Mouse (Mus musculus) midbrain, embryonic 10.5 days (tissue): Measurements from ENCODE around the gene Mlycd. TPM values are rescaled to one million over a fixed set of nuclear protein-coding genes. Genes with fewer than 3 reads are reported as not detected.
A peak's percentile ranks its signal among the peaks of the same experiment; 100 is the strongest.

Source experiments
- DNase-seq: peaks from one replicate; pipeline ENCODE4 v3.0.0-alpha.2; 2017; ENCODE audit warnings: low spot score
- H3K27ac ChIP-seq: fragments of 300-500 bp; sonication (generic); replicated peaks from 2 replicates; pipeline ENCODE4 v1.5.1; 2016; ENCODE audit warnings: mild to moderate bottlenecking
- H3K27me3 ChIP-seq: fragments of 300-500 bp; sonication (generic); 2 replicates; pipeline ENCODE4 v1.6.1; 2016; ENCODE audit warnings: low read depth, mild to moderate bottlenecking; ENCODE audit not compliant: poor library complexity, severe bottlenecking
- H3K36me3 ChIP-seq: fragments of 300-500 bp; sonication (generic); 2 replicates; pipeline ENCODE4 v1.6.1; 2016; ENCODE audit warnings: mild to moderate bottlenecking, moderate library complexity
- H3K4me1 ChIP-seq: fragments of 300-500 bp; sonication (generic); 2 replicates; pipeline ENCODE4 v1.6.1; 2016
- H3K4me3 ChIP-seq: fragments of 300-500 bp; sonication (generic); 2 replicates; pipeline ENCODE4 v1.5.1; 2016; ENCODE audit warnings: mild to moderate bottlenecking, moderate library complexity
- H3K9me3 ChIP-seq: fragments of 300-500 bp; sonication (generic); replicated peaks from 2 replicates; pipeline ENCODE4 v1.6.1; 2016; ENCODE audit warnings: mild to moderate bottlenecking
- WGBS: fragments of 180-500 bp; shearing (Covaris S2); methylation state at CpG from one replicate; pipeline ENCODE4 v1.1.7; 2016; 5-methylcytosine and 5-hydroxymethylcytosine counted together
- polyA plus RNA-seq: library from polyadenylated mRNA; unstranded; fragments of >200 nt; fragmentation: Nextera tagmentation; extraction: Ambion mirVana; gene quantifications from 2 replicates; pipeline ENCODE4 v1.2.1, GENCODE M21; 2016

Gene Mlycd
- polyA plus RNA-seq, 1 experiment from 2014 or later: 10.9 TPM

DNA sequence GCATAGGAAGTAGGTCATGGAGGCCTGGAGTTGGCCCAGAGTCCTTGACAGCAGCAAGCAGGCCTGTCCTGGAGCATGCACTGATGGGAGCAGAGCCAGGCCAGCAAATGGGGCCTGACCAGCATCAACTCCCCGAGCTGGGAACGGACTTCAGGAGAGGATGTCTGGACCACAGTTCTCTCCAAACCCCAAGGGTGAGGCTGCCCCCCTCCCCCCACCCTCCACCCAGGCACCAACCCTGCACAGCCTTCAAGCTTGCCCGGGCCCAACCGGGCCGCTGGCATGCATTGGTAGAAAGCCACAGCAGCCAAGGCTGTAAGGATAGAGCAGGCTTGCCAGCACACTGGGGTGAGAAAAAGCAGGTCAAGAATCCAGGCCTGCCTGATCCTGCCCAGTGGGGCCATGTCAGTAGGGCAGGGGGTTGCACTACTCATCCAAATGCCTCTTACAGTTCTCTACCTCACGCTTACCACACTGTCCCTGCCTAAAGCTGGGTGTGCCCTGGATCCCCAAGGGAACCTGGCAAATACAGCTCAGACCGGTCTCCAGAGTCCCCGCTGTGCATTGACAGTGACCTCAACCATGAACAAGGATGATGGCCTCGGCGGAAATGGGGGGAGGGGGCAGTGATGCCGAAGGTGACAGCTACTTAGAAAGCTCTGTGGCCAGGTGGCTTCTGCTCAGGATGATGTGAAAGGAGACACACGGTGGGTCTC lies 33.1 kb downstream of the Mlycd start:
- Histone ChIP-seq H3K27me3 (no peaks in the 10 kb centered on the region), H3K36me3 (no peaks in the 10 kb centered on the region), H3K4me3 (no peak overlapping the region), H3K9me3 (no peaks in the 10 kb centered on the region), H3K27ac (no peak overlapping the region), H3K4me1 (peaks cover 17% of the 10 kb centered on the region)
- 80% methylated on average over 12 of the region's 12 CpGs for whole genome bisulfite sequencing
- DNase-seq: no peak

DNA sequence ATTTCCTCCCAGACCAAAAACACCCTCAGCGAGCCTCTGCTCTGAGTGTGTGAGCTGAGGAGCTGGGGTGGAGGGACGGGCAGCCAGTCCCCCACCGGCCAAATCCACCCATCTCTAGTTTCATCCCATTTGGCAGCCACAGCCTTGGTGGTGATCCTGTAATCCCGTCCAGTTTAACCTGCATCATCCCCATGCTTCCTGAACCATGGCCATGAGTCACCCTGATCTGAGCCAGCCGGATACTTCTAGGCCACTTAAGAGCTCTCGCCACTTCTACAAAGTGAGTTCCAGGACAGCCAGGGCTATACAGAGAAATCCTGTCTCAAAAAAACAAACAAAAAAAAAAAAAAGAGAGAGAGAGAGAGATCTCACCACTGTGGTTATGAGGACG lies 33.7 kb downstream of the Mlycd start:
- no peak overlapping the region for H3K4me3 ChIP-seq
- H3K4me1 ChIP-seq: peaks cover 21% of the 10 kb centered on the region
- 78% methylated on average over 7 of the region's 7 CpGs for WGBS

DNA sequence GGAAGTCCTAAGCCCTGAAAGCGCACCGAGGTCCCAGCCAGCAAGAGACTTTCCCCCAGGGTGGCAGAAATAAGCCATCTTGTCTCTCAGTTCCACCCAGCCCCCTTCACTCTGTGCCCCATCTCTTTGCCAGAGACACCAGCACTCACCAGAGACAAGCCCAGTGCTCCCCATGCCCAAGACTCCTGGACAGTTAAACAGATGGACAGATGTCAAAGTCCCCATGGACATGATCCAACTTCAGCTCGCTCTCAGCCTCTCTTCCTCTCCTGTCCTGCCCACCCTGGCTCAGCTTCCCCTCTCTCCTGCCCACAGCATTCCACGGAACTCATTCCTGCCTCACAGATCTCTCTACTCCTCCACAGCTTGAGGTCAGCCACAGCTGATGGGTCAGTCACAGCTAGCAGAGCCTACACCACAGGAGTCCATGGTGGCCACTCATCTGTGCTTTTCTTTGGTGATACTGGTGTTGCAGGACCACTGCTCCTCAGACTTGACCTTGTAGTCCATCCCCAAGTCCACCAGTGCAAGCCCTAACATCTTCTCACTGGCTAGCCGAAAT lies 34.2 kb downstream of the Mlycd start:
- H3K4me3 ChIP-seq: no peak overlapping the region
- no peak for DNase-seq
- H3K27me3 ChIP-seq: no peaks in the 10 kb centered on the region
- no peaks in the 10 kb centered on the region for H3K36me3 ChIP-seq
- H3K4me1 ChIP-seq: peaks cover 21% of the 10 kb centered on the region
- WGBS: 80% methylated on average over 5 of the region's 5 CpGs
- H3K27ac ChIP-seq: no peak overlapping the region
- H3K9me3 ChIP-seq: no peaks in the 10 kb centered on the region

More for the DNA sequence above, 33.7 kb downstream of the Mlycd start:
- Histone ChIP-seq H3K27ac (no peak overlapping the region), H3K27me3 (no peaks in the 10 kb centered on the region), H3K36me3 (no peaks in the 10 kb centered on the region), H3K9me3 (no peaks in the 10 kb centered on the region)
- DNase-seq: no peak

DNA sequence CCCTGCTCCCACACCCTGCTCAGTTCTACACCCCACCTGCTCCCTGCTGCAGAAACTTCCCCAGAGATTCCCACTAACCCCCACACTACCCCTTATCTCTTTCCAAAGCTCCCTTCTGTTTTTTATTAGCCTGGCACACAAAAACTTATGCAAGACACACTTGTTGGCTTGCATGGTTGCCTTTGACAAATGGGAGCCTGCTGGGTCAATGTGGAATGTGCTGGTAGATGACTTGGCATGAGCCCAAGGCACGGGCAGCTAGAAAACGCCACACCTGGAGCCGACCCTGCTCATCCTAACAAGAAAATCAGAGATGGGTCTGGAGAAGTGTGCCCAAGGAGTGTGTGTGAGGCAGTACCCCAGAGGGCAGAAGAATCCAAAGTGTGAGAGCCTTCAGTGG lies 34.9 kb downstream of the Mlycd start:
- 92% methylated on average over 3 of the region's 3 CpGs for WGBS
- Histone ChIP-seq H3K27me3 (no peaks in the 10 kb centered on the region), H3K27ac (no peak overlapping the region), H3K4me1 (peaks cover 21% of the 10 kb centered on the region), H3K4me3 (no peak overlapping the region), H3K9me3 (no peaks in the 10 kb centered on the region), H3K36me3 (no peaks in the 10 kb centered on the region)
- no peak for DNase-seq

DNA sequence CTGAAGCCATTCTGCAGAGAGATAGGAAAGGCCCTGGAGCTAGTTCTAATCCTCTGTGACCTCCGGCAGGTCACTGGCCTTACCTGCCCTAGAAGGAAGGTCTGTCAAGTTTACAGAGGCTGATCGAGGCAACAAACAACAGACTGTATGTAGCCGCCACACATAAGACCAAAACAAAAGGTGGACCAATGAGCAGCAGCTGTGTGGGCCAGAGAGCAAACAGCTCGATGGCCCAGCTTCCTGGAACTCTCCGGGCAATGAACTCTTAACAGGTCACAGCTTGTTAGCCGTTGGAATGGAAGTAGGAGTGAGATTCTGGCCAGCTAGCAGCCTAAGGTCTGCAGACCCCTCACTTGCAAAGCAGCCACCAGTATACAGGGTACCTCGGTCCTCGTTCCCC lies 35.6 kb downstream of the Mlycd start:
- no peaks in the 10 kb centered on the region for H3K27me3 ChIP-seq
- no peaks in the 10 kb centered on the region for H3K9me3 ChIP-seq
- no peak overlapping the region for H3K27ac ChIP-seq
- peaks cover 21% of the 10 kb centered on the region for H3K4me1 ChIP-seq
- 85% methylated on average over 8 of the region's 8 CpGs for WGBS
- no peaks in the 10 kb centered on the region for H3K36me3 ChIP-seq
- no peak for DNase-seq
- no peak overlapping the region for H3K4me3 ChIP-seq

DNA sequence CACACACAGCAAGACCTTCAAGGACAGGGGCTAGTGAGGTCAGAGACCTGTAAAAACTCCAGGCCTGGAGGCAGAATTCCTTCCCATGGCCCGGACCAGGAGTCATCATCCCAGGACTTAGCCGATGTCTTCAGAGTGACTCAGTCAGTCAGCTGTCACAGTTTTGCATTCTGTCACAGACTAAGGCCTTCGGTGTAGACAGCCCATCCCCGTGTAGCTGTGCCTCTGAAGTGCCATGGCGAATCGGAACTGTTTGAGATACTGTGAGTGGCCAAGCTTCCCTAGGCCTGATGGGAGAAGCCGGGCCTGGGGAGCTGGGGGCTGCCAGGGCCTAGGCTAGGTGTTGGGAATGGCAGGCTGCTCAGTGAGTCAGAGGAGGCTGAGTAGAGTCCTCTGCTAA lies 36.0 kb downstream of the Mlycd start:
- Histone ChIP-seq H3K27me3 (no peaks in the 10 kb centered on the region), H3K27ac (no peak overlapping the region), H3K4me1 (peaks cover 24% of the 10 kb centered on the region), H3K36me3 (no peaks in the 10 kb centered on the region), H3K9me3 (no peaks in the 10 kb centered on the region), H3K4me3 (no peak overlapping the region)
- DNase-seq: no peak
- WGBS: 86% methylated on average over 7 of the region's 7 CpGs

DNA sequence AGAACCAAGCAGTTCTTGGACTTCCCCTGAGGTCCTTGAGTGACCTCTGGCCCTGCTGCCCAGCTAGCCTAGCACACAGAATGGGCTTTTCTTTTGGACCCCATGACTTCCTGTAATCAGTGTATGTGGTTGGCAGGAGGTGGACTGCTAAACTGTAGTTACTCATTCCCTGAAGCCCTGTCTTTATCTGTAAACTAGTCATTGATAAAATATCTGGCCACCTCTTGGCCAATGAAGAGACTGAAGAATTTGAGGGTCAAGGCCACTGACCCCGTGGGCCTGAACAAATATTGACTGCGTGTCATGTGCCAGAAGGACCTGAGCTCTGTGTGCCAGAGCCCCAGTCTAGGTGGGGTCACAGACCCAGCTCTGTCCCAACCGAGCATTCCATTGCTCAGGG lies 37.7 kb downstream of the Mlycd start:
- H3K4me1 ChIP-seq: peaks cover 32% of the 10 kb centered on the region
- no peaks in the 10 kb centered on the region for H3K9me3 ChIP-seq
- no peak overlapping the region for H3K4me3 ChIP-seq
- 56% methylated on average over 3 of the region's 3 CpGs for WGBS
- no peak for DNase-seq
- no peaks in the 10 kb centered on the region for H3K27me3 ChIP-seq
- H3K36me3 ChIP-seq: no peaks in the 10 kb centered on the region
- H3K27ac ChIP-seq: no peak overlapping the region

DNA sequence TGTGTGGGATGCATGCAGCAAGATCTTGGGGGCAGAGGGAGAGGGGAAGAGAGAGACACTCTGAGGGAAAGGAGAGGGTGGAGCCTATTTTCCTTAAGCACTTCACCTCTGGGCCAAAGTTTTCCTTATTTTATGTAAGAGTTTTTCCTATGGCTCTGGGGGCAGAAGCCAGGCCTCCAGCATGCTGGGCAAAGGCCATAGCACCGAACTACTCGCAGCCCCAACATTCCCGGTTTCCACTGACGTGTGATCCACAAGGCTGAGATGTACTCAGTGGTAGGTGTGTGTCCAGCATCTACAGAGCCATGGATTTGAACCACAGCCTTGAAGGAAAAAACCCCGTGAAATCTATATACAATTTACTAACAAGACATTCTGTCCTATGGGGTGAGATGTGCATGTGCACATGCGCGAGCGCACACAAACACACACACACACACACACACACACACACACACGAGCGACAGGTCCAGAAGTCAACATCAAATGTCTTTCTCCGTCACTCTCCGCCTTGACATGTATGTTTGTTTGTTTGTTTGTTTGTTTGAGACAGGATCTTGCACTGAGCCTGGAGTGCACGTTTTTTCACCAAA lies 39.0 kb downstream of the Mlycd start, which contains the start of gene Osgin1:
Gene Osgin1 (plus strand): TSS at position 543 of the 593 bp plus-strand sequence.
- H3K4me3 ChIP-seq: no peak within 1 kb of the TSS
- H3K27ac ChIP-seq: no peak within 1 kb of the TSS
- H3K4me1 ChIP-seq: peaks cover 27% of the 10 kb centered on the region
- DNase-seq: no peak
- H3K27me3 ChIP-seq: no peaks in the 10 kb centered on the region
- 92% methylated on average over 13 of the region's 13 CpGs for WGBS
- no peaks in the 10 kb centered on the region for H3K9me3 ChIP-seq
- no peaks in the 10 kb centered on the region for H3K36me3 ChIP-seq

DNA sequence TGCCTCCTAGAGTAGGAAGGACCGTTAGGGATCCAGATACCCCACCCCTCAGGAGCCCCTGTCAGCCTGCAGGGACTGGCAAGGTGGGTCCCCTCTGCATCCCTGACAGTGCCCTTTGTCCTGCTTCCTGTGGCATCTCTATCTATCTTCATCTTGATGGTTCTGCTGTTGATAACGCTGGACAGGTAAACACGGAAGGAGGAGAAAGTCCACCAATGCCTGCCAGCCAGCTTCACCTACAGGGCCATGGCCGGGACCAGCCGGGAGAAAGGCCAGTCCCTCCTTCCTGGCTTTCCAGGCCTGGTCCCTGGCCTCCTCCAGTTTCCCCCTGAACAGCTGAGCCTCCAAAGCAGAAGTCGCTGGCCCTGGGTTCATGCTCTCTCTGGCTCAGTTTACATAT lies 39.9 kb downstream of the Mlycd start:
- no peaks in the 10 kb centered on the region for H3K36me3 ChIP-seq
- no peak overlapping the region for H3K27ac ChIP-seq
- H3K4me3 ChIP-seq: no peak overlapping the region
- H3K27me3 ChIP-seq: peaks cover 8% of the 10 kb centered on the region; the same call in 1 of the 2 replicates
- no peak for DNase-seq
- H3K9me3 ChIP-seq: no peaks in the 10 kb centered on the region
- peaks cover 27% of the 10 kb centered on the region for H3K4me1 ChIP-seq
- 86% methylated on average over 6 of the region's 6 CpGs for WGBS

DNA sequence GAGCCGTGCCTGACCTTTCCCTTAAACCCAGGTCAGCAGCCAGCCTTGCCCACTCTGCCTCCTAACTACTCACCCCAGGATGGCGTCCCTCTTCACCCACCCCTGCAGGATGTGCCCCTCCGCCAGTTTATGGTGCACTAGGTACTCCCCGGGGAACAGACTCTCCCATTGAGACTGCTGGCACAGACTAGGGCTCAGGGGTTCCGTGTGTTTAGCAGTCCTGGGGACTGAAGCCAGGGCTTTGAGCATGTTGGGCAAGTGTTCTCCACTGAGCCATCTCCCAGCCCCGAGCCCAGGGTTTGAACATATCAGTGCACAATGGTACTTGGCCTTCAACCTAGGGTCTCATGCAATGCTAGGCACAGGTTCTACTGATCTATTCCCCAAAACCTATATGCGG lies 40.8 kb downstream of the Mlycd start:
- Histone ChIP-seq H3K36me3 (no peaks in the 10 kb centered on the region), H3K4me1 (peaks cover 35% of the 10 kb centered on the region), H3K27me3 (peaks cover 12% of the 10 kb centered on the region; the same call in 1 of the 2 replicates), H3K4me3 (no peak overlapping the region), H3K27ac (no peak overlapping the region), H3K9me3 (no peaks in the 10 kb centered on the region)
- 83% methylated on average over 7 of the region's 7 CpGs for WGBS
- no peak for DNase-seq

DNA sequence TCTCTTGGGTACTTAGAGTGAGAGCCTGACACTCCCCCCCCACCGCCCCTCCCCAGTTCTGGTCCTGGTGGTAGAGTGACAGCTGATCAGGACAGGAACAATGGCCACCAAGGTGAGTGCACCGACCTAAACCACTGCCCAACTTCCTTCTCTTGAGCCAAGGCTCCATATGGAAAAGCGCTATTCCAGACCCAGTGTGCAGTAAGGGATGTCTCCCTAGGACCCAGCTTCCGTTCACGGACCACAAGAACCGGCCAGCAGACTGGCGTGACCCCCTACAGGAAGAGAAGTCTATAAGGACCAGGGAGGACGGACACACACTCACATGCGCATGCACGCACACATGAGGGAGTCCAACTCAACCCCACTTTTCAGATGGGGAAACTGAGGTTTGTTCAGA lies 41.7 kb downstream of the Mlycd start:
- Histone ChIP-seq H3K4me1 (peaks cover 43% of the 10 kb centered on the region), H3K27ac (no peak overlapping the region), H3K27me3 (peaks cover 16% of the 10 kb centered on the region; the same call in 1 of the 2 replicates), H3K9me3 (no peaks in the 10 kb centered on the region), H3K36me3 (no peaks in the 10 kb centered on the region), H3K4me3 (no peak overlapping the region)
- DNase-seq: no peak
- 90% methylated on average over 10 of the region's 10 CpGs for WGBS

DNA sequence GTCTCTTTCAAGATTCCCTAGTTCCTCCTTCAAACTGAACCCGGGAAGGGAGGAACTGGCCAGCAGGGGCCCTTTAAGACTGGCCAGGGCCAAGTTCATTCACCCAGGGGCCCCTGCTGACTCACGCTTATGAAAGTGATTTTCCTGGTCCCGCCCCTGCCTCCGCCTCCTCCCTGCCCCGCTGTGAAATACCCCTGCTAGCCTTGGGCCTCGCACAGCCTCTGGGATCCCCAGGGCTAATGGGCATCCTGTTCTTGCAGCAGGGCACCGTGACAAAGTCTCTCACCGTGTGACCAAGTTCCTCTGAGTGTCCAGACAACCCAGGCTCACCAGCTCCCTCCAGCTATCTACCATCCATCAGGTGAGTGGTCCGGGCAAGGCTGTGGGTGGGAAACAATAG lies 42.3 kb downstream of the Mlycd start:
- no peak for DNase-seq
- H3K27ac ChIP-seq: 0 out of 2 replicates have a peak overlapping the region, but pooled peaks have one; percentile 4
- no peaks in the 10 kb centered on the region for H3K36me3 ChIP-seq
- H3K9me3 ChIP-seq: no peaks in the 10 kb centered on the region
- 34% methylated on average over 9 of the region's 9 CpGs for WGBS
- peaks cover 44% of the 10 kb centered on the region for H3K4me1 ChIP-seq
- peaks cover 20% of the 10 kb centered on the region; the same call in 1 of the 2 replicates for H3K27me3 ChIP-seq
- H3K4me3 ChIP-seq: no peak overlapping the region

DNA sequence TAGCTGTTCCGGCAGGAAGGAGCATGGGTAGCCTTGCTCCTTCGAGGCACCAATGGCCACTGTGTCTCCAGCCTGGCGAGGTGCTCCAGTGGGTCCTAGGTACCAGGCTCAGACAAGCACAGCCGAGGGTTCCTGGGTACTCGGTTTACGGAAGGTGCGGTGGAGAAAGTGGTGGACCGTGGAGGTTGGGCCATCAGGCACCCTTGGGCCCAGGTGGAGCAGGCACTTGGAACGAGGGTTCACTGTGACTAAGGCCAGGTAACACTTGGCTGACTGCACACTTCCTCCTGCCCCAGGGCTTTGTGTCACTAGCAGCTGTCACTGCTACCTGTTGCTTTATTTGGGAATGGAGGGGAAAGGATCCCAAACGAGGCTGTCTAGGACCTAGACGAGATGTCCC lies 42.8 kb downstream of the Mlycd start:
- WGBS: 75% methylated on average over 11 of the region's 11 CpGs
- no peaks in the 10 kb centered on the region for H3K36me3 ChIP-seq
- no peak for DNase-seq
- H3K4me1 ChIP-seq: peaks cover 39% of the 10 kb centered on the region
- H3K4me3 ChIP-seq: no peak overlapping the region
- no peak overlapping the region for H3K27ac ChIP-seq
- no peaks in the 10 kb centered on the region for H3K9me3 ChIP-seq
- peaks cover 26% of the 10 kb centered on the region for H3K27me3 ChIP-seq
